Mouse (Mus musculus) CH12.LX (cell line): ENCODE results near the gene Nanog. TPM values are rescaled to one million over a fixed set of nuclear protein-coding genes. Genes with fewer than 3 reads are reported as not detected.

Source experiments
- DNase-seq: peaks from one replicate; pipeline ENCODE4 v3.0.0-alpha.2; 2013; ENCODE audit errors: extremely low read depth
- H3K27ac ChIP-seq: 2 replicates; pipeline ENCODE4 v1.5.1; 2012; ENCODE audit warnings: low read depth, mild to moderate bottlenecking, control low read depth, moderate library complexity; ENCODE audit not compliant: insufficient read depth
- H3K27me3 ChIP-seq: replicated peaks from 2 replicates; pipeline ENCODE3; 2012; ENCODE audit warnings: inconsistent platforms
- H3K36me3 ChIP-seq, 2 experiments: replicated peaks in 1 of 2; 2 replicates each; pipeline versions ENCODE3 to v1.6.1; 2012; ENCODE audit warnings: inconsistent platforms in 1 of 2, low read length in 1 of 2, mild to moderate bottlenecking in 1 of 2, mixed read lengths in 1 of 2, moderate library complexity in 1 of 2; ENCODE audit not compliant: control insufficient read depth in 1 of 2, insufficient read depth in 1 of 2
- H3K4me1 ChIP-seq, 2 experiments: 2 replicates each; pipeline ENCODE4 v1.6.1; 2012; ENCODE audit warnings: inconsistent platforms in 1 of 2, moderate library complexity in 1 of 2; ENCODE audit not compliant: insufficient read depth in 2 of 2, control insufficient read depth in 1 of 2
- H3K4me2 ChIP-seq: 2 replicates; pipeline ENCODE4 v1.6.1; 2012; ENCODE audit warnings: low read depth, mild to moderate bottlenecking, control low read depth; ENCODE audit not compliant: poor library complexity, insufficient read depth, severe bottlenecking
- H3K4me3 ChIP-seq, 3 experiments: fragments of 150-350 bp in 1 of 3; sonication (generic) in 1 of 3; replicated peaks in 1 of 3; 2 replicates each; pipeline versions ENCODE3 to v1.5.1; 2011 to 2012; ENCODE audit warnings: low read depth in 2 of 3, low read length in 2 of 3, mild to moderate bottlenecking in 2 of 3, moderate library complexity in 2 of 3, control low read depth in 1 of 3, improper control_type of control experiment in 1 of 3, inconsistent platforms in 1 of 3, mixed read lengths in 1 of 3; ENCODE audit not compliant: poor library complexity in 1 of 3
- H3K79me2 ChIP-seq: replicated peaks from 2 replicates; pipeline ENCODE4 v1.6.1; 2012; ENCODE audit warnings: mild to moderate bottlenecking, moderate library complexity; ENCODE audit not compliant: control insufficient read depth, poor library complexity, insufficient read depth, severe bottlenecking; ENCODE audit errors: extremely low read depth
- H3K9ac ChIP-seq: 2 replicates; pipeline ENCODE4 v1.6.1; 2012; ENCODE audit warnings: low read depth, mild to moderate bottlenecking, control low read depth, moderate library complexity; ENCODE audit not compliant: insufficient read depth
- H3K9me3 ChIP-seq: replicated peaks from 2 replicates; pipeline ENCODE3; 2012; ENCODE audit warnings: low read length, inconsistent platforms, mixed read lengths
- BHLHE40 ChIP-seq: IDR thresholded peaks from 2 replicates; pipeline ENCODE4 v1.6.1; 2011; ENCODE audit warnings: mild to moderate bottlenecking, low read depth, low read length, improper control_type of control experiment
- CHD1 ChIP-seq: IDR thresholded peaks from 2 replicates; pipeline ENCODE4 v1.6.1; 2012; ENCODE audit warnings: low read depth, low read length, improper control_type of control experiment, inconsistent platforms
- CHD2 ChIP-seq: IDR thresholded peaks from 2 replicates; pipeline ENCODE4 v1.6.1; 2011; ENCODE audit warnings: low read length, improper control_type of control experiment
- E2F4 ChIP-seq: IDR thresholded peaks from 2 replicates; pipeline ENCODE4 v1.6.1; 2011; ENCODE audit warnings: low read depth, low read length, improper control_type of control experiment; ENCODE audit not compliant: insufficient replicate concordance
- ELF1 ChIP-seq: IDR thresholded peaks from 2 replicates; pipeline ENCODE4 v1.6.1; 2014; ENCODE audit warnings: low read depth, mild to moderate bottlenecking, inconsistent platforms, low read length, improper control_type of control experiment
- GABPA ChIP-seq: IDR thresholded peaks from 2 replicates; pipeline ENCODE4 v1.6.1; 2012; ENCODE audit warnings: low read depth, low read length, improper control_type of control experiment, inconsistent platforms; ENCODE audit not compliant: insufficient replicate concordance
- HCFC1 ChIP-seq: IDR thresholded peaks from 2 replicates; pipeline ENCODE4 v1.6.1; 2012; ENCODE audit warnings: low read depth, mild to moderate bottlenecking, inconsistent platforms, low read length, improper control_type of control experiment
- JUN ChIP-seq: IDR thresholded peaks from 2 replicates; pipeline ENCODE4 v1.6.1; 2011; ENCODE audit warnings: low read depth, mild to moderate bottlenecking, low read length, improper control_type of control experiment, moderate library complexity; ENCODE audit not compliant: insufficient read depth
- MAFK ChIP-seq: IDR thresholded peaks from 2 replicates; pipeline ENCODE4 v1.6.1; 2011; ENCODE audit warnings: low read length, improper control_type of control experiment; ENCODE audit not compliant: insufficient replicate concordance
- MAZ ChIP-seq: IDR thresholded peaks from 2 replicates; pipeline ENCODE4 v1.6.1; 2012; ENCODE audit warnings: low read depth, mild to moderate bottlenecking, inconsistent platforms, low read length, improper control_type of control experiment, moderate library complexity
- MEF2A ChIP-seq: IDR thresholded peaks from 2 replicates; pipeline ENCODE4 v1.6.1; 2014; ENCODE audit warnings: low read depth, mild to moderate bottlenecking, inconsistent platforms, low read length, improper control_type of control experiment, borderline replicate concordance
- MXI1 ChIP-seq: IDR thresholded peaks from 2 replicates; pipeline ENCODE4 v1.6.1; 2011; ENCODE audit warnings: mild to moderate bottlenecking, low read depth, low read length, improper control_type of control experiment
- MYC ChIP-seq: IDR thresholded peaks from 2 replicates; pipeline ENCODE4 v1.6.1; 2011; ENCODE audit warnings: low read depth, mild to moderate bottlenecking, improper control_type of control experiment, low read length
- PAX5 ChIP-seq: IDR thresholded peaks from 2 replicates; pipeline ENCODE4 v1.6.1; 2012; ENCODE audit warnings: low read length, inconsistent platforms, mixed read lengths
- POLR2A ChIP-seq: IDR thresholded peaks from 2 replicates; pipeline ENCODE4 v1.6.1; 2011; ENCODE audit warnings: low read depth, mild to moderate bottlenecking, improper control_type of control experiment, low read length
- RAD21 ChIP-seq: IDR thresholded peaks from 2 replicates; pipeline ENCODE4 v1.6.1; 2011; ENCODE audit warnings: low read depth, mild to moderate bottlenecking, low read length, improper control_type of control experiment, moderate library complexity
- RCOR1 ChIP-seq: conservative IDR thresholded peaks from 2 replicates; pipeline ENCODE4 v1.6.1; 2012; ENCODE audit warnings: low read depth, mild to moderate bottlenecking, inconsistent platforms, low read length, improper control_type of control experiment
- SMC3 ChIP-seq: IDR thresholded peaks from 2 replicates; pipeline ENCODE4 v1.6.1; 2011; ENCODE audit warnings: low read depth, low read length, improper control_type of control experiment
- TCF12 ChIP-seq: IDR thresholded peaks from 2 replicates; pipeline ENCODE4 v1.6.1; 2014; ENCODE audit warnings: low read depth, mild to moderate bottlenecking, inconsistent platforms, low read length, improper control_type of control experiment
- USF2 ChIP-seq: conservative IDR thresholded peaks from 2 replicates; pipeline ENCODE4 v1.6.1; 2011; ENCODE audit warnings: low read depth, low read length, improper control_type of control experiment
- ZC3H11A ChIP-seq: IDR thresholded peaks from 2 replicates; pipeline ENCODE4 v1.6.1; 2012; ENCODE audit warnings: low read depth, mild to moderate bottlenecking, inconsistent platforms, low read length, improper control_type of control experiment
- dilution Hi-C: fragments of 300-500 bp; cut with MboI; formaldehyde crosslinking; loops from 2 replicates; pipeline ENCODE4 v1.14.3; 2020; ENCODE audit warnings: low sequenced_read_pairs; ENCODE audit not compliant: extremely low pct_unique_long_range_greater_than_20kb, extremely low pct_ligation_motif_present
- in situ Hi-C: fragments of 300-500 bp; cut with MboI; formaldehyde crosslinking; loops from 3 replicates; pipeline ENCODE4 v1.14.3; 2019; ENCODE audit warnings: low sequenced_read_pairs, low pct_ligation_motif_present, low pct_unique_long_range_greater_than_20kb, mixed read lengths
- polyA plus RNA-seq: library from polyadenylated mRNA; unstranded; fragments of >175 nt; gene quantifications from 2 replicates; pipeline ENCODE4 v1.2.1, GENCODE M21; 2012; ENCODE audit warnings: low read depth; ENCODE audit not compliant: insufficient read length
- total RNA-seq, 2 experiments: library from RNA; depleted of rRNA; stranded (reverse); fragments of 300-350 nt in 1 of 2; fragments of >200 nt in 1 of 2; gene quantifications; 2 replicates each; pipeline ENCODE4 v1.2.3; 2012 to 2014

The Nanog gene
- total RNA-seq (2012; rRNA removed) (not detected in 2 replicates), total RNA-seq (2014; rRNA removed) (not detected in 2 replicates), polyA plus RNA-seq (0.12 and 0.27 TPM in 2 replicates)

DNA sequence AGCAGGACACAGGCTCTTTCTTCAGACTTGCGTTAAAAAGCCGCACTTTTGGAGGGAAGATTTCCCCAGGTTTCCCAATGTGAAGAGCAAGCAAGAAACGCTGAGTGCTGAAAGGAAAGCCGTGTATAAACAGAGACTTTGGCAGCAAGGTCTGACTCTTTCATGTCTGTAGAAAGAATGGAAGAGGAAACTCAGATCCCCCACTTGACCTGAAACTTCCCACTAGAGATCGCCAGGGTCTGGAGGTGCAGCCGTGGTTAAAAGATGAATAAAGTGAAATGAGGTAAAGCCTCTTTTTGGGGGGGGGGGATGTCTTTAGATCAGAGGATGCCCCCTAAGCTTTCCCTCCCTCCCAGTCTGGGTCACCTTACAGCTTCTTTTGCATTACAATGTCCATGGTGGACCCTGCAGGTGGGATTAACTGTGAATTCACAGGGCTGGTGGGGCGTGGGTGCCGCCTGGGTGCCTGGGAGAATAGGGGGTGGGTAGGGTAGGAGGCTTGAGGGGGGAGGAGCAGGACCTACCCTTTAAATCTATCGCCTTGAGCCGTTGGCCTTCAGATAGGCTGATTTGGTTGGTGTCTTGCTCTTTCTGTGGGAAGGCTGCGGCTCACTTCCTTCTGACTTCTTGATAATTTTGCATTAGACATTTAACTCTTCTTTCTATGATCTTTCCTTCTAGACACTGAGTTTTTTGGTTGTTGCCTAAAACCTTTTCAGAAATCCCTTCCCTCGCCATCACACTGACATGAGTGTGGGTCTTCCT lies at the start of gene Nanog:
Nanog (plus strand) TSS at position 454 of the 765 bp plus-strand sequence.
- Histone ChIP-seq H3K4me3 (no peak within 1 kb of the TSS), H3K4me1 (peaks cover 0 to 6% of the 10 kb centered on the region in 2 experiments; a peak in 2 of 4 replicates), H3K27me3 (no peaks in the 10 kb centered on the region), H3K27ac (no peak within 1 kb of the TSS), H3K36me3 (no peaks in the 10 kb centered on the region), H3K79me2 (no peaks in the 10 kb centered on the region), H3K4me2 (no peak within 1 kb of the TSS), H3K9me3 (no peaks in the 10 kb centered on the region), H3K9ac (no peak within 1 kb of the TSS)
- no peak for DNase-seq
- in situ Hi-C loops: no loop called here
- dilution Hi-C loops: no loop called here
- TF ChIP-seq RCOR1: no peak
- TF ChIP-seq MYC: no peak
- no peak for TF ChIP-seq ELF1
- no peak for TF ChIP-seq MAZ
- no peak for TF ChIP-seq CHD2
- no peak for TF ChIP-seq BHLHE40
- no peak for TF ChIP-seq RAD21
- TF ChIP-seq MAFK: no peak
- no peak for TF ChIP-seq USF2
- TF ChIP-seq JUN: no peak
- no peak for TF ChIP-seq SMC3
- no peak for TF ChIP-seq HCFC1
- no peak for TF ChIP-seq PAX5
- TF ChIP-seq MXI1: no peak
- TF ChIP-seq MEF2A: no peak
- no peak for TF ChIP-seq TCF12

DNA sequence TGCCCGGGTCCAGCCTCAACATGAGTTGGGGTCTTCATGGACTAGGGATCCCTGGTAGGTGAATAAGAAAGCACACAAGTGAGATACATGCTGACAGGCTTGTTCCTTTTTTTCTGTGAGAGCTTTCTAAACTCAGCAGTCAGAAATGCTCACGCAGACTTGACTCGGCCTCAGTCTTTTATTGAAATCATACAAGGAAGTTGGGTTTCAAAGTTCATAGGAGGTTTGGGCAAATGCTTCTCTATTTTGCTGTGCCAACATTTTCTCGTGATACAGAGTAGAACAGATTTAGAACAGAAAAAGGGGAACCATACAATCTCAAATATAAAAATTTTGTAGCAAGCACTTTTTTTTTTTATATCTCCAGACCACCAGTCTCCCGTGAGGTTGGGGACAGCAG lies 49.7 kb upstream of the Nanog start:
- dilution Hi-C loops (no loop called here), in situ Hi-C loops (loop anchor here (25.0 kb wide), 1 partner anchor 130 kb away; no protein-coding TSS in a partner anchor)
- no peak overlapping the region for H3K9ac ChIP-seq
- no peak overlapping the region for H3K4me2 ChIP-seq
- no peaks in the 10 kb centered on the region for H3K27me3 ChIP-seq
- no peaks in the 10 kb centered on the region for H3K79me2 ChIP-seq
- H3K4me1 ChIP-seq: peaks cover 9 to 44% of the 10 kb centered on the region in 2 experiments; a peak in 3 of 4 replicates
- no peak overlapping the region for H3K4me3 ChIP-seq
- H3K36me3 ChIP-seq: no peaks in the 10 kb centered on the region
- no peaks in the 10 kb centered on the region for H3K9me3 ChIP-seq
- TF ChIP-seq RAD21: no peak
- TF ChIP-seq RCOR1: no peak
- no peak for TF ChIP-seq E2F4
- TF ChIP-seq ZC3H11A: no peak
- TF ChIP-seq BHLHE40: no peak
- no peak for TF ChIP-seq POLR2A
- no peak for TF ChIP-seq GABPA
- no peak for TF ChIP-seq SMC3
- no peak for TF ChIP-seq MAZ
- no peak for TF ChIP-seq CHD1
- TF ChIP-seq, all 38 proteins: peak for 0
- DNase-seq: no peak
- no peak overlapping the region for H3K27ac ChIP-seq
